Mouse (Mus musculus) forebrain, embryonic 13.5 days (tissue): Measurements from ENCODE around the gene Them7. TPM values are rescaled to one million over a fixed set of nuclear protein-coding genes. Genes with fewer than 3 reads are reported as not detected.

Experiments used
- ATAC-seq: fragments of 200-750 bp; cut with Nextera tagmentation; 2 replicates; pipeline ENCODE4 v1.8.0; 2017
- H3K27ac ChIP-seq: fragments of 300-500 bp; sonication (generic); 2 replicates; pipeline ENCODE4 v1.5.1; 2015; ENCODE audit warnings: inconsistent platforms, mild to moderate bottlenecking, moderate library complexity
- H3K27me3 ChIP-seq: fragments of 300-500 bp; sonication (generic); 2 replicates; pipeline ENCODE4 v1.6.1; 2015; ENCODE audit warnings: mild to moderate bottlenecking, inconsistent platforms
- H3K36me3 ChIP-seq: fragments of 300-500 bp; sonication (generic); 2 replicates; pipeline ENCODE4 v1.6.1; 2015; ENCODE audit warnings: mild to moderate bottlenecking, inconsistent platforms; ENCODE audit not compliant: poor library complexity, severe bottlenecking
- H3K4me1 ChIP-seq: fragments of 300-500 bp; sonication (generic); 2 replicates; pipeline ENCODE4 v1.6.1; 2015; ENCODE audit warnings: inconsistent platforms
- H3K4me2 ChIP-seq: fragments of 300-500 bp; sonication (generic); 2 replicates; pipeline ENCODE4 v1.6.1; 2015; ENCODE audit warnings: inconsistent platforms, mild to moderate bottlenecking, moderate library complexity
- H3K4me3 ChIP-seq: fragments of 300-500 bp; sonication (generic); 2 replicates; pipeline ENCODE4 v1.5.1; 2015; ENCODE audit warnings: mild to moderate bottlenecking, inconsistent platforms
- H3K9ac ChIP-seq: fragments of 300-500 bp; sonication (generic); 2 replicates; pipeline ENCODE4 v1.6.1; 2015; ENCODE audit warnings: mild to moderate bottlenecking, inconsistent platforms
- H3K9me3 ChIP-seq: fragments of 300-500 bp; sonication (generic); replicated peaks from 2 replicates; pipeline ENCODE4 v1.6.1; 2016; ENCODE audit warnings: inconsistent platforms
- WGBS: fragments of 180-500 bp; shearing (Covaris S2); methylation state at CpG from one replicate; pipeline ENCODE4 v1.1.7; 2015; 5-methylcytosine and 5-hydroxymethylcytosine counted together
- polyA plus RNA-seq: library from polyadenylated mRNA; unstranded; fragments of >200 nt; fragmentation: Nextera tagmentation; extraction: Ambion mirVana; gene quantifications from 2 replicates; pipeline ENCODE4 v1.2.1, GENCODE M21; 2015

Them7 gene
- polyA plus RNA-seq, 1 experiment from 2014 or later = not detected

GRCm38 (mm10) chr2:105400558-105400957 lies 176.4 kb downstream of the Them7 start:
- H3K9me3 ChIP-seq = no peaks in the 10 kb centered on the region
- WGBS = 89% methylated on average over 4 of the region's 4 CpGs
- no peak overlapping the region for H3K9ac ChIP-seq
- no peak for ATAC-seq
- peaks cover 10% of the 10 kb centered on the region for H3K27me3 ChIP-seq
- H3K4me3 ChIP-seq = no peak overlapping the region
- H3K27ac ChIP-seq = no peak overlapping the region
- 0 out of 2 replicates have a peak, but pooled peaks cover 5% of the 10 kb centered on the region for H3K36me3 ChIP-seq
- no peak overlapping the region for H3K4me2 ChIP-seq
- peaks cover 26% of the 10 kb centered on the region for H3K4me1 ChIP-seq

GRCm38 (mm10) chr2:105402180-105402579 lies 178.1 kb downstream of the Them7 start:
- no peaks in the 10 kb centered on the region for H3K9me3 ChIP-seq
- H3K4me3 ChIP-seq = no peak overlapping the region
- no peak overlapping the region for H3K4me2 ChIP-seq
- no peak for ATAC-seq
- H3K4me1 ChIP-seq = peaks cover 22% of the 10 kb centered on the region
- WGBS = 92% methylated on average over 2 of the region's 2 CpGs
- no peak overlapping the region for H3K9ac ChIP-seq
- H3K27me3 ChIP-seq = peaks cover 10% of the 10 kb centered on the region
- H3K36me3 ChIP-seq = no peaks in the 10 kb centered on the region
- H3K27ac ChIP-seq = no peak overlapping the region

- no peak overlapping the region for H3K4me3 ChIP-seq
- H3K9me3 ChIP-seq = no peaks in the 10 kb centered on the region
- H3K9ac ChIP-seq = no peak overlapping the region
- H3K4me2 ChIP-seq = no peak overlapping the region
- no peaks in the 10 kb centered on the region for H3K4me1 ChIP-seq
- no peaks in the 10 kb centered on the region for H3K36me3 ChIP-seq
- no peaks in the 10 kb centered on the region for H3K27me3 ChIP-seq
- WGBS = 59% methylated on average over 4 of the region's 4 CpGs
- no peak for ATAC-seq
- no peak overlapping the region for H3K27ac ChIP-seq
Observed at GRCm38 (mm10) chr2:105408511-105408910, 184.4 kb downstream of the Them7 start.

- H3K4me2 ChIP-seq = no peak overlapping the region
- H3K9ac ChIP-seq = no peak overlapping the region
- no peaks in the 10 kb centered on the region for H3K4me1 ChIP-seq
- H3K27me3 ChIP-seq = no peaks in the 10 kb centered on the region
- 85% methylated on average over 1 of the region's 1 CpGs for WGBS
- H3K36me3 ChIP-seq = no peaks in the 10 kb centered on the region
- no peak overlapping the region for H3K4me3 ChIP-seq
- H3K27ac ChIP-seq = no peak overlapping the region
- no peak for ATAC-seq
- H3K9me3 ChIP-seq = no peaks in the 10 kb centered on the region
Observed at GRCm38 (mm10) chr2:105409253-105409652, 185.1 kb downstream of the Them7 start.

- no peak overlapping the region for H3K4me3 ChIP-seq
- H3K9ac ChIP-seq = no peak overlapping the region
- H3K36me3 ChIP-seq = no peaks in the 10 kb centered on the region
- no peaks in the 10 kb centered on the region for H3K27me3 ChIP-seq
- WGBS = 94% methylated on average over 2 of the region's 2 CpGs
- H3K9me3 ChIP-seq = no peaks in the 10 kb centered on the region
- H3K4me1 ChIP-seq = peaks cover 20% of the 10 kb centered on the region
- H3K27ac ChIP-seq = no peak overlapping the region
- no peak for ATAC-seq
- no peak overlapping the region for H3K4me2 ChIP-seq
Observed at GRCm38 (mm10) chr2:105414309-105414708, 190.2 kb downstream of the Them7 start.

GRCm38 (mm10) chr2:105416046-105416659 lies 192.0 kb downstream of the Them7 start:
- peak; percentile 80 for ATAC-seq

GRCm38 (mm10) chr2:105416660-105417348 lies 192.7 kb downstream of the Them7 start:
- WGBS = 39% methylated on average over 8 of the region's 8 CpGs
- H3K4me2 ChIP-seq = no peak overlapping the region

More at GRCm38 (mm10) chr2:105416046-105416659, 192.0 kb downstream of the Them7 start:
- H3K4me2 ChIP-seq = no peak overlapping the region
- H3K27ac ChIP-seq = peak overlapping the region; percentile 44; the same call in 1 of the 2 replicates
- H3K9me3 ChIP-seq = no peaks in the 10 kb centered on the region
- H3K4me1 ChIP-seq = peaks cover 20% of the 10 kb centered on the region
- H3K4me3 ChIP-seq = no peak overlapping the region
- H3K27me3 ChIP-seq = no peaks in the 10 kb centered on the region
- 55% methylated on average over 7 of the region's 7 CpGs for WGBS
- H3K9ac ChIP-seq = no peak overlapping the region
- no peaks in the 10 kb centered on the region for H3K36me3 ChIP-seq

GRCm38 (mm10) chr2:105417663-105418062 lies 193.5 kb downstream of the Them7 start:
- Histone ChIP-seq H3K4me1 (peaks cover 20% of the 10 kb centered on the region), H3K4me2 (no peak overlapping the region), H3K4me3 (no peak overlapping the region), H3K27me3 (no peaks in the 10 kb centered on the region), H3K9ac (no peak overlapping the region), H3K36me3 (no peaks in the 10 kb centered on the region), H3K27ac (no peak overlapping the region), H3K9me3 (no peaks in the 10 kb centered on the region)
- no peak for ATAC-seq
- 91% methylated on average over 5 of the region's 5 CpGs for WGBS

More at GRCm38 (mm10) chr2:105416660-105417348, 192.7 kb downstream of the Them7 start:
- Histone ChIP-seq H3K4me1 (peaks cover 20% of the 10 kb centered on the region), H3K36me3 (no peaks in the 10 kb centered on the region), H3K27me3 (no peaks in the 10 kb centered on the region), H3K9ac (no peak overlapping the region), H3K27ac (peak overlapping the region; percentile 44), H3K9me3 (no peaks in the 10 kb centered on the region), H3K4me3 (no peak overlapping the region)
- ATAC-seq = peak; percentile 52

GRCm38 (mm10) chr2:105418629-105419227 lies 194.6 kb downstream of the Them7 start:
- Histone ChIP-seq H3K36me3 (no peaks in the 10 kb centered on the region), H3K27me3 (no peaks in the 10 kb centered on the region), H3K27ac (no peak overlapping the region), H3K4me3 (no peak overlapping the region), H3K9ac (no peak overlapping the region), H3K4me1 (peaks cover 20% of the 10 kb centered on the region), H3K4me2 (no peak overlapping the region), H3K9me3 (no peaks in the 10 kb centered on the region)
- WGBS = 91% methylated on average over 12 of the region's 12 CpGs
- no peak for ATAC-seq

GRCm38 (mm10) chr2:105427447-105427846 lies 203.3 kb downstream of the Them7 start:
- Histone ChIP-seq H3K4me2 (no peak overlapping the region), H3K9ac (no peak overlapping the region), H3K27ac (no peak overlapping the region), H3K27me3 (peaks cover 5% of the 10 kb centered on the region; the same call in 1 of the 2 replicates), H3K4me1 (no peaks in the 10 kb centered on the region), H3K4me3 (no peak overlapping the region), H3K9me3 (no peaks in the 10 kb centered on the region), H3K36me3 (no peaks in the 10 kb centered on the region)
- ATAC-seq = no peak
- 83% methylated on average over 8 of the region's 8 CpGs for WGBS

GRCm38 (mm10) chr2:105428029-105428428 lies 203.9 kb downstream of the Them7 start:
- peak; percentile 48 for ATAC-seq
- Histone ChIP-seq H3K9ac (no peak overlapping the region), H3K27ac (no peak overlapping the region), H3K9me3 (no peaks in the 10 kb centered on the region), H3K36me3 (no peaks in the 10 kb centered on the region), H3K27me3 (peaks cover 5% of the 10 kb centered on the region; the same call in 1 of the 2 replicates), H3K4me1 (peaks cover 3% of the 10 kb centered on the region), H3K4me2 (no peak overlapping the region), H3K4me3 (no peak overlapping the region)
- 2% methylated on average over 12 of the region's 12 CpGs for WGBS

GRCm38 (mm10) chr2:105428467-105428866 lies 204.3 kb downstream of the Them7 start:
- Histone ChIP-seq H3K4me3 (no peak overlapping the region), H3K4me1 (peaks cover 7% of the 10 kb centered on the region), H3K36me3 (no peaks in the 10 kb centered on the region), H3K9me3 (no peaks in the 10 kb centered on the region), H3K4me2 (no peak overlapping the region), H3K9ac (no peak overlapping the region), H3K27ac (no peak overlapping the region), H3K27me3 (peaks cover 5% of the 10 kb centered on the region; the same call in 1 of the 2 replicates)
- WGBS = 30% methylated on average over 6 of the region's 6 CpGs
- peak; percentile 38 for ATAC-seq
